Mouse (Mus musculus): ENCODE data around the gene Kcnh7.
A peak's percentile ranks its signal among the peaks of the same experiment; 100 is the strongest.

The Kcnh7 gene

DNA sequence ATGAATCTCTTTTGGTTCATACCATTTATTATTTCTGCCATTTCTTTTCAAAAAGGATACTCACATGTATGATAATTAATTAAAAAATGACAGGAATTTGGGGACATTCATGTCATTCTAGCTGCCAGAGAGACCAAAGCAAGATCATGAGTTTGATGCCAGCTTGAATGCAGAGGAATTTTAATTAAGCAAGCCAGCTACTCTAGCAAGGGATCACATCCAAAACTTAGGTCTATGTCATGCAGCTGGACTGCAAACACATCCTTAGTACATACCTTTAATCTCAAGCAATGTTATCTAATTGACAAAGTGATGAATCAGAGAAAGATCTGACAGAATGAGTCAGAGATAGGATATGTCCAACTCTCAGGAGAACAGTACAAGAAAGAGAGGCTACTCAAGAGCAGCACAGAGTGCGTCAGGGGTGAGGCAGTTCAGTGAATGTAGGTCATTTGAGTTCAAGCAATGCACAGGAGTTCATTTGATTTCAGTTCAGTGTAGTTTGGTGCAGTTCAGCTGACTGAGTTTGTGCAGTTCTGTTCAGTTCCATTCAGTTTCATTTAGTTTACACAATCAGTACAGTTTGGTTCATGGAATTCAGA, 248.7 kb downstream of the Kcnh7 start:
- DNase-seq = no peak

- DNase-seq = no peak
These were observed 255.6 kb downstream of the Kcnh7 start for GRCm38 (mm10) chr2:62928494-62928893.

- no peak for DNase-seq
These were observed 256.0 kb downstream of the Kcnh7 start for GRCm38 (mm10) chr2:62928065-62928464.

- DNase-seq = no peak
These were observed 260.3 kb downstream of the Kcnh7 start for GRCm38 (mm10) chr2:62923803-62924202.

DNA sequence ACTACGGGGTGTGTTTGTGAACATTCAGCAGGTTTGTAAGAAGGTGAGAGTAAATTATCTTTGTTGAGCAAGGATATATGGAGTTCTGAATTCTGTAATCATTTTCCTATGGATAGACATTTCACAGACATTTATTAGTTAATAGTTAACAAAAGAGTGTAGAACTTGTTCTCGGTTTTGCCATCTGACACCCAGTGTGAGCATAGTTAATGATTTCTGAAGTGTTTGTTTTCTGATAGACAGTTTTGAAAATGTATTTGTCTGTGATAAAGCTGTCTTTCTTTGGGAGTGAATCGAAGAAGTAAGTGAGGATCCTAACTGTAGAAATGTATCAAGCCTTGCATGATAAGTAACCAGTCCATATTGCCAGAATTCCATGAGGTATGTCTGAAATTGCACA, 276.4 kb downstream of the Kcnh7 start:
- no peak for DNase-seq

GRCm38 (mm10) chr2:62902363-62903353, 281.4 kb downstream of the Kcnh7 start:
- no peak for DNase-seq

- no peak for DNase-seq
These were observed 305.3 kb downstream of the Kcnh7 start for GRCm38 (mm10) chr2:62878763-62879162.

GRCm38 (mm10) chr2:62855391-62855790, 328.7 kb downstream of the Kcnh7 start:
- DNase-seq = no peak

- DNase-seq = no peak
These were observed 341.5 kb downstream of the Kcnh7 start for GRCm38 (mm10) chr2:62842630-62843029.

DNA sequence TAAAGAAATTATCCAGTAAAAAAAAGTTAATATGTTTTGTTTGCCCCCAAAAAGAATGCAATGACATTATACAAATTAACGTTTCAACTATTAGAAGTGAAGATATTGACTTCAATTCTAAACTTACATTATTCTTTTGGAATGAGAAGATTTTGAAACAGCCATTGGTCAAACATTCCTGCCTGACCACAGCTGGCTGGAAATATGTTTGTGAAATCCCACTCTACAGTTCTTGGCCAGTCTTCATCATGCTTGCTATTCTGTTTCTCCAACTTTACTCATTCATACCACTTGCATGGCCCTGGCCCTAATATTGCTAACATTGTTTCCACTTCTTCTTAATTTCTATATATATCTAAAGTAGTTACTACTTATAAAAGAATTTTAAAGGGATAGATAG, 349.8 kb downstream of the Kcnh7 start:
- no peak for DNase-seq

DNA sequence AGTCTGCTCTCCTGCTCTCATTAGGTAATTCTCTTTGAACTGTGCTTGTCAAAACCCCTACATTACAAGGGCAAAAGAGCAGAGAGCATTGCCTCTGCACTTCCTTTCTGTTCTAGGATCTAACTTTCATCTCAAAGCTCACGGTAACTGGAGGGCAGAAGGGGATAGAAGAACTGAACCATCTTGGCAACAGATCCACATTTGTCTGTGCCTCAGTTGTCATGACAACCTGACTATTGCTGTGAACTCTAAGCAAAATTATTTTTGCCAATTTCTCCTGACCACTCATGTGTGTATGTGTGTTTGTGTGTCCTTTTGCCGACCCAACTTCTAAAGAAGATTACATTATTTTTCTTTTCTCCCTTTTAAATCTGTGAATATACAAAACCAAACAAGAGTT, 364.9 kb downstream of the Kcnh7 start:
- DNase-seq = no peak

GRCm38 (mm10) chr2:62816016-62816415, 368.1 kb downstream of the Kcnh7 start:
- DNase-seq = peak; percentile 19

GRCm38 (mm10) chr2:62808813-62809212, 375.3 kb downstream of the Kcnh7 start:
- DNase-seq = peak; percentile 6

DNA sequence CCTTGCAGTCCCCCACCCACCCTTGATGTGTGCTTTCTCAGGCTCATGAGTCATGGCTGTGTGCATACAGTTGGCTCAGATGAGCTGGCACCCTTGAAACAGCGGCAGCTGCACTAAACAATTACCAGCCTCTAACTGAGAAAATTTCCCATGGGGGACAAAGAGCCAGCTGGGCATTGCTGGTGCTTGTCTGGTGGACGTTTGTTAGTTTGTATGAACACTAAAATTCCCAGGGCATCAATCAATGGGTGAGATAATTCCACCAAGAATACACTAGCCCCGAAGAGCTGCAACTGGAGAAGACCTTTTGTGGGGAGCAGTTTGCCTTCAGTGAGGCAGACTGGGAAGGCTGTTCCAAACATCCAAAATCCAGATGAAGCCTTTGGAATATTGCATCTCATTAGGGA, 376.6 kb downstream of the Kcnh7 start:
- no peak for DNase-seq

DNA sequence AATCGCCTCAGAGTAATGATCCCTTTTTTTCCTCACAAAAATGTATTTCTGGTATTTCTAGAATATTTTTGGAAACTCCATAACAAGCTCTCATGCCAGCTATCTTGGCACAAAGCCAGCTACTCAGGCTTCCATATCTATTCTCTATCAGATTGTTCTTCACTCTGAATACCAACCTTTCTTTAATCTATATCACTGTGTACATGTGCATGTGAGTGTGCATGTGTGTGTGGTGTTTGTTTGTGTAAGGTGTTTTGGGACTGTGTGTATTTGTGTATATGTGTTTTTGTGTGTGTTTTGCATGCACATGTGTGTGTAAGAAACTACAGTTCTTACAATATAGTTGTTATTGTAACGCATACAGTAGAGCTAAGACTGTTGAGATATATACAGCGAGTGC, 377.2 kb downstream of the Kcnh7 start:
- no peak for DNase-seq

- no peak for DNase-seq
These were observed 380.1 kb downstream of the Kcnh7 start for GRCm38 (mm10) chr2:62804030-62804429.

GRCm38 (mm10) chr2:62784460-62785038, 399.5 kb downstream of the Kcnh7 start:
- no peak for DNase-seq

DNA sequence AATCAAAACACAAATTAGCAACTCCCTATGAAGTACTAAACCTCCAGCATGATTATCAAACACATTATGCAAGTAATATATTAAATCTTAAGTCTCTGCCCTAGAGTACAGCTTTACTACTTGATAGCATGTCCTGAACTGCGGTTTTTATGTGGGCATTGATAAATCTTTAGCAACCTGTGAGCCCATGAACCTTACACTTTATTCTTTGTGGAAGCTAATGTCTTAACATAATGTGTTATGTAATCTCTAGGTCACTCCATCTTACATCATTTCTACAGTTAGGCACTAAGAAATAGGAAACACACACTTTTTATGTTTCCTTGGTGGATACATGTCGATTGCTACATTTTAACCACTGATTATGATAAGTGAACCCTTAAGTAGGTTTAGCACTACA, 437.8 kb downstream of the Kcnh7 start:
- no peak for DNase-seq

DNA sequence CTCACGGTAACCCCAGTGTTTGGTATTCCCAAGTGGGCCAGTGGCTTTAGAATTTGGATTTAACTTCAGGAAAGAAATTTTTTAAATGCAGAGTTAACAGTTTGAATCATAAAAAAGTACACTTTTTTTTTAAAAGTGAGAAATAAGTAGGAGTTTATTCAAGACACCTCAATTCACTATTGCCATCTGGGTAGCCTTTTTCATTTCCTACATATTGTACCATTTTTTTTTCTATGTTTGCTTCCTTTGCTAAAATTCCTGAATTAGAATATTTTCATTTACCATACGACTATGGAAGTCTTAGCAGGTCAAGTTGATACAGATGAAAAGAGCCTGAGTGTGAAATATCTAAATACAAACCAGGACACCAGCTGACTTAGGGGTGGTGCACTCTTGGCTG, 441.0 kb downstream of the Kcnh7 start:
- DNase-seq = no peak

DNA sequence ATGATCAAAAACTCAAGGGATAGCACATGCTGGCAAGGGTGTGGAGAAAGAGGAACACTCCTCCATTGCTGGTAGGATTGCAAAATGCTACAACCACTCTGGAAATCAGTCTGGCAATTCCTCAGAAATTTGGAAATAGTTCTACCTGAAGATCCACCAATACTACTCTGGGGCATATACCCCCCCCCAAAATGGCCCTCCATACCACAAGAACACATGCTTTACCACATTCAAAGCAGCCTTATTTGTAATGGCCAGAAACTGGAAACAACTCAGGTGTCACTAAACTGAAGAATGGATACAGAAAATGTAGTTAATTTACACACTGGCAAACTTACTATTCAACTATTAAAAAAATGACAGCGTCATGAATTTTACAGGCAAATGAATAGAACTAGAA, 453.4 kb downstream of the Kcnh7 start:
- no peak for DNase-seq

- DNase-seq = no peak
These were observed 456.4 kb downstream of the Kcnh7 start for GRCm38 (mm10) chr2:62727732-62728131.

DNA sequence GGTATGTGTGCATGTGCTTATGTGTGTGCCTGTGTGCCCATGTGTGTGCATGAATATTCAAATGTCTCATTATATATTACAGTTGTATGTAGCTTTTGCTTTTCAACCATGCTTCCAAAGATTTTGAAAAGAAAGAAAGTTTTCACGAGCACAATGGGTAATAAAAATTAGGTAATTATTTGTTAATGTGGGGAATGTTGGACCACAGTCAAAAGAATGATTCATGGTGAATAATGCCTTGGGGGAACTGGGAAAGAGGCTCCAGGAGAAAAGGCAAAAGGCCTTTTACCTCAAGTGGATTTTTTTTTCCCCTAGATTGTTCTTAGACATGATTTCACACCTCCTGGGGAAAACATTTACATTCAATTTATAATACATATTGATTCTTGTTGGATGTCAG, 458.1 kb downstream of the Kcnh7 start:
- no peak for DNase-seq

DNA sequence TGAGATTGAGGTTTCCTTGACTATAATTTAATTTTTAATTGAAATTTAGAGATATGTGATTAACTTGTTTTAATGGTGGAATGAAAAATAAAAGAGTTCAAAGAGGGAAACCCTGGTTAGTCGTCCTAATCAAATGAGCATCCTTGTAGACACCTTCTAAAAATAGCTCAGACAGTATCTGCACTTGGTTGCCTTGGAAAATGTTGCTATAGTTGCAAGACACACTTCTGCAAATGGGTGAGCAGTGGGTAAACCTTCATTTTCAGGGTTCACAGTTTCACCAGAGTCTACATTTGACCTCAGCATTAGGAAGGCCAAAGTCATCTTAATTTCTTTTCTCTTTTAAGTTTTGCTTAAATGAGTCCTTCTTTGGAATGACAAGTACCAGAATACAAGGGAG, 465.7 kb downstream of the Kcnh7 start:
- DNase-seq = no peak

DNA sequence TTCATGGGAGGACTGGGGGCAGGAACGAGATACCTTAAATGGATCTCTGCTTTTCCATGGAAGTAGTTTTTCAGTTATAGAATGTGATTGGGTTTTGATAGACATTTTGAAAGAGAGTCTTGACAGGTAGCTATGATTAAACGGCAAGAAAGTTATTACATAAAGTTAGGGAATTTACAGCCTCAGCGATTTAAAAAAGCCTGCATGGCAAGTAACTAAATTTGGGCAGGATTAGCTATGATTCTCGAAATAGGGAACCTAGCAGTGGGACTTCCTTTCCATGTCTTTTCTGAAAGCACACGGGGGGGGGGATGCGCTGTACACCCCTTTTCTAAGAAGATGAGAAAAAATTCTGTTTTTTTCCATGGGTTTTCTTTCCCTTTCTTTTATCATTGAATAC, 466.8 kb downstream of the Kcnh7 start:
- DNase-seq = no peak
